Mouse (Mus musculus): ENCODE measurements around the gene Plcb4.

- TF ChIP-seq CTCF (conservative IDR thresholded peaks at IDR 0.05; ENCODE audit: insufficient read depth, insufficient read length, low read depth, low read length) (no peak), POLR2A (IDR thresholded peaks at IDR 0.05; ENCODE audit: low read depth, low read length) (no peak)
Measured at GRCm38 (mm10) chr2:135891097-135891496, 232.3 kb downstream of the Plcb4 start.
